Mouse (Mus musculus) heart, embryonic 14.5 days (tissue): ENCODE measurements around the gene Prpf19. TPM values are rescaled to one million over a fixed set of nuclear protein-coding genes. Genes with fewer than 3 reads are reported as not detected.

Experiments
- ATAC-seq: fragments of 200-750 bp; cut with Nextera tagmentation; 2 replicates; pipeline ENCODE4 v1.8.0; 2017; ENCODE audit warnings: low read depth, moderate TSS enrichment; ENCODE audit not compliant: insufficient number of reproducible peaks, insufficient read depth, low FRiP score
- H3K27ac ChIP-seq, 2 experiments: fragments of 200-500 bp in 1 of 2; fragments of 300-500 bp in 1 of 2; sonication (generic) in 1 of 2; replicated peaks in 1 of 2; 2 replicates each; pipeline ENCODE4 v1.5.1; 2012 to 2014; ENCODE audit warnings: low read depth in 2 of 2, low read length in 2 of 2, control low read depth in 1 of 2, mild to moderate bottlenecking in 1 of 2, mixed read lengths in 1 of 2; ENCODE audit not compliant: control insufficient read depth in 1 of 2, insufficient read depth in 1 of 2
- H3K27me3 ChIP-seq: fragments of 300-500 bp; sonication (generic); 2 replicates; pipeline ENCODE4 v1.6.1; 2014; ENCODE audit warnings: mild to moderate bottlenecking, low read length, control low read depth; ENCODE audit not compliant: control insufficient read depth, insufficient read depth
- H3K36me3 ChIP-seq: fragments of 300-500 bp; sonication (generic); 2 replicates; pipeline ENCODE4 v1.6.1; 2014; ENCODE audit warnings: mild to moderate bottlenecking, control low read depth, low read length, mixed read lengths; ENCODE audit not compliant: control insufficient read depth, insufficient read depth
- H3K4me1 ChIP-seq, 2 experiments: fragments of 200-500 bp in 1 of 2; fragments of 300-500 bp in 1 of 2; sonication (generic) in 1 of 2; 2 replicates each; pipeline ENCODE4 v1.6.1; 2012 to 2014; ENCODE audit warnings: low read length in 2 of 2, control low read depth in 1 of 2, mixed read lengths in 1 of 2; ENCODE audit not compliant: control insufficient read depth in 2 of 2, insufficient read depth in 2 of 2
- H3K4me2 ChIP-seq: fragments of 300-500 bp; sonication (generic); 2 replicates; pipeline ENCODE4 v1.6.1; 2014; ENCODE audit warnings: mild to moderate bottlenecking, low read length
- H3K4me3 ChIP-seq, 2 experiments: fragments of 200-500 bp in 1 of 2; fragments of 300-500 bp in 1 of 2; sonication (generic) in 1 of 2; 2 replicates each; pipeline ENCODE4 v1.5.1; 2012 to 2014; ENCODE audit warnings: low read length in 2 of 2, mild to moderate bottlenecking in 2 of 2, control low read depth in 1 of 2, low read depth in 1 of 2, moderate library complexity in 1 of 2; ENCODE audit not compliant: control insufficient read depth in 1 of 2, insufficient read depth in 1 of 2
- H3K9ac ChIP-seq: fragments of 300-500 bp; sonication (generic); 2 replicates; pipeline ENCODE4 v1.6.1; 2014; ENCODE audit warnings: mild to moderate bottlenecking, low read length
- H3K9me3 ChIP-seq: fragments of 300-500 bp; sonication (generic); 2 replicates; pipeline ENCODE4 v1.6.1; 2016; ENCODE audit warnings: low read length, control low read depth; ENCODE audit not compliant: control insufficient read depth
- whole genome bisulfite sequencing: fragments of 180-500 bp; shearing (Covaris S2); extraction: QIAGEN DNeasy Blood & Tissue Kit; methylation state at CpG from one replicate; pipeline ENCODE4 v1.1.7; 2014; 5-methylcytosine and 5-hydroxymethylcytosine counted together
- polyA plus RNA-seq: library from polyadenylated mRNA; unstranded; fragments of >200 nt; fragmentation: Nextera tagmentation; extraction: Ambion mirVana; gene quantifications from 2 replicates; pipeline ENCODE4 v1.2.1, GENCODE M21; 2014

Gene Prpf19
- polyA plus RNA-seq, 1 experiment from 2014 or later, result 32.0 TPM

GRCm38 (mm10) chr19:10897491-10897890 lies 2.5 kb downstream of the Prpf19 start:
- H3K9ac ChIP-seq, result peak overlapping the region; percentile 84
- peaks cover 56% of the 10 kb centered on the region for H3K36me3 ChIP-seq
- H3K27me3 ChIP-seq, result no peaks in the 10 kb centered on the region
- peak overlapping the region; percentile 67 to 78; a peak in 3 of 4 replicates for H3K27ac ChIP-seq
- peaks cover 0 to 19% of the 10 kb centered on the region in 2 experiments; a peak in 3 of 4 replicates for H3K4me1 ChIP-seq
- peak overlapping the region in 1 of 2 experiments; percentile 73; a peak in 1 of 4 replicates for H3K4me3 ChIP-seq
- 73% methylated on average over 8 of the region's 8 CpGs for WGBS
- no peaks in the 10 kb centered on the region for H3K9me3 ChIP-seq
- H3K4me2 ChIP-seq, result peak overlapping the region; percentile 90
- no peak for ATAC-seq

- Histone ChIP-seq H3K27me3 (no peaks in the 10 kb centered on the region), H3K27ac (no peak overlapping the region), H3K36me3 (peaks cover 83% of the 10 kb centered on the region), H3K4me3 (no peak overlapping the region), H3K4me1 (peaks cover 6 to 29% of the 10 kb centered on the region in 2 experiments), H3K9me3 (no peaks in the 10 kb centered on the region), H3K9ac (no peak overlapping the region), H3K4me2 (no peak overlapping the region)
- no peak for ATAC-seq
- WGBS, result 56% methylated on average over 6 of the region's 6 CpGs
Observed at GRCm38 (mm10) chr19:10900315-10900714, 5.3 kb downstream of the Prpf19 start.

- Histone ChIP-seq H3K9ac (no peak overlapping the region), H3K36me3 (peaks cover 91% of the 10 kb centered on the region), H3K4me3 (no peak overlapping the region), H3K27ac (no peak overlapping the region), H3K4me2 (no peak overlapping the region), H3K9me3 (no peaks in the 10 kb centered on the region), H3K27me3 (no peaks in the 10 kb centered on the region), H3K4me1 (peaks cover 12 to 34% of the 10 kb centered on the region in 2 experiments)
- WGBS, result 94% methylated on average over 5 of the region's 5 CpGs
- no peak for ATAC-seq
Observed at GRCm38 (mm10) chr19:10901046-10901445, 6.0 kb downstream of the Prpf19 start.

GRCm38 (mm10) chr19:10904512-10904911 lies 9.5 kb downstream of the Prpf19 start:
- H3K9ac ChIP-seq, result 0 out of 2 replicates have a peak overlapping the region, but pooled peaks have one; percentile 17
- H3K4me3 ChIP-seq, result no peak overlapping the region
- H3K27ac ChIP-seq, result peak overlapping the region; percentile 76 to 90
- H3K27me3 ChIP-seq, result no peaks in the 10 kb centered on the region
- no peak overlapping the region for H3K4me2 ChIP-seq
- 82% methylated on average over 5 of the region's 5 CpGs for WGBS
- ATAC-seq, result no peak
- peaks cover 78% of the 10 kb centered on the region for H3K36me3 ChIP-seq
- H3K4me1 ChIP-seq, result peaks cover 23 to 46% of the 10 kb centered on the region in 2 experiments
- H3K9me3 ChIP-seq, result no peaks in the 10 kb centered on the region

- Histone ChIP-seq H3K27me3 (no peaks in the 10 kb centered on the region), H3K27ac (peak overlapping the region; percentile 76 to 90), H3K4me3 (no peak overlapping the region), H3K36me3 (peaks cover 72% of the 10 kb centered on the region), H3K4me1 (peaks cover 25 to 51% of the 10 kb centered on the region in 2 experiments), H3K4me2 (peak overlapping the region; percentile 31; the same call in 1 of the 2 replicates), H3K9ac (peak overlapping the region; percentile 53), H3K9me3 (no peaks in the 10 kb centered on the region)
- peak; percentile 62 for ATAC-seq
- 23% methylated on average over 7 of the region's 7 CpGs for WGBS
Observed at GRCm38 (mm10) chr19:10904927-10905727, 10.1 kb downstream of the Prpf19 start.

GRCm38 (mm10) chr19:10905728-10906000 lies 10.6 kb downstream of the Prpf19 start:
- peaks cover 67% of the 10 kb centered on the region for H3K36me3 ChIP-seq
- H3K4me2 ChIP-seq, result peak overlapping the region; percentile 31; the same call in 1 of the 2 replicates
- peak overlapping the region; percentile 74 to 90 for H3K27ac ChIP-seq
- ATAC-seq, result no peak
- H3K4me3 ChIP-seq, result no peak overlapping the region
- H3K4me1 ChIP-seq, result peaks cover 25 to 53% of the 10 kb centered on the region in 2 experiments
- peak overlapping the region; percentile 53 for H3K9ac ChIP-seq
- WGBS, result 26% methylated on average over 5 of the region's 5 CpGs
- H3K27me3 ChIP-seq, result no peaks in the 10 kb centered on the region
- H3K9me3 ChIP-seq, result no peaks in the 10 kb centered on the region

- no peak overlapping the region for H3K4me2 ChIP-seq
- peaks cover 45% of the 10 kb centered on the region for H3K36me3 ChIP-seq
- no peaks in the 10 kb centered on the region for H3K27me3 ChIP-seq
- H3K9ac ChIP-seq, result no peak overlapping the region
- H3K4me3 ChIP-seq, result no peak overlapping the region
- 32% methylated on average over 3 of the region's 3 CpGs for WGBS
- peaks cover 27 to 61% of the 10 kb centered on the region in 2 experiments for H3K4me1 ChIP-seq
- H3K27ac ChIP-seq, result peak overlapping the region; percentile 86 to 87; a peak in 3 of 4 replicates
- ATAC-seq, result no peak
- no peaks in the 10 kb centered on the region for H3K9me3 ChIP-seq
Observed at GRCm38 (mm10) chr19:10907891-10908290, 12.9 kb downstream of the Prpf19 start.
